Mouse (Mus musculus) CH12.LX (cell line): ENCODE data around the gene Tenm1. TPM values are rescaled to one million over a fixed set of nuclear protein-coding genes. Genes with fewer than 3 reads are reported as not detected.

Experiments used
- DNase-seq: peaks from one replicate; pipeline ENCODE4 v3.0.0-alpha.2; 2013; ENCODE audit errors: extremely low read depth
- H3K27ac ChIP-seq: 2 replicates; pipeline ENCODE4 v1.5.1; 2012; ENCODE audit warnings: low read depth, mild to moderate bottlenecking, control low read depth, moderate library complexity; ENCODE audit not compliant: insufficient read depth
- H3K27me3 ChIP-seq: replicated peaks from 2 replicates; pipeline ENCODE3; 2012; ENCODE audit warnings: inconsistent platforms
- H3K36me3 ChIP-seq, 2 experiments: replicated peaks in 1 of 2; 2 replicates each; pipeline versions ENCODE3 to v1.6.1; 2012; ENCODE audit warnings: inconsistent platforms in 1 of 2, low read length in 1 of 2, mild to moderate bottlenecking in 1 of 2, mixed read lengths in 1 of 2, moderate library complexity in 1 of 2; ENCODE audit not compliant: control insufficient read depth in 1 of 2, insufficient read depth in 1 of 2
- H3K4me1 ChIP-seq, 2 experiments: 2 replicates each; pipeline ENCODE4 v1.6.1; 2012; ENCODE audit warnings: inconsistent platforms in 1 of 2, moderate library complexity in 1 of 2; ENCODE audit not compliant: insufficient read depth in 2 of 2, control insufficient read depth in 1 of 2
- H3K4me2 ChIP-seq: 2 replicates; pipeline ENCODE4 v1.6.1; 2012; ENCODE audit warnings: low read depth, mild to moderate bottlenecking, control low read depth; ENCODE audit not compliant: poor library complexity, insufficient read depth, severe bottlenecking
- H3K4me3 ChIP-seq, 3 experiments: fragments of 150-350 bp in 1 of 3; sonication (generic) in 1 of 3; replicated peaks in 1 of 3; 2 replicates each; pipeline versions ENCODE3 to v1.5.1; 2011 to 2012; ENCODE audit warnings: low read depth in 2 of 3, low read length in 2 of 3, mild to moderate bottlenecking in 2 of 3, moderate library complexity in 2 of 3, control low read depth in 1 of 3, improper control_type of control experiment in 1 of 3, inconsistent platforms in 1 of 3, mixed read lengths in 1 of 3; ENCODE audit not compliant: poor library complexity in 1 of 3
- H3K79me2 ChIP-seq: replicated peaks from 2 replicates; pipeline ENCODE4 v1.6.1; 2012; ENCODE audit warnings: mild to moderate bottlenecking, moderate library complexity; ENCODE audit not compliant: control insufficient read depth, poor library complexity, insufficient read depth, severe bottlenecking; ENCODE audit errors: extremely low read depth
- H3K9ac ChIP-seq: 2 replicates; pipeline ENCODE4 v1.6.1; 2012; ENCODE audit warnings: low read depth, mild to moderate bottlenecking, control low read depth, moderate library complexity; ENCODE audit not compliant: insufficient read depth
- H3K9me3 ChIP-seq: replicated peaks from 2 replicates; pipeline ENCODE3; 2012; ENCODE audit warnings: low read length, inconsistent platforms, mixed read lengths
- BHLHE40 ChIP-seq: IDR thresholded peaks from 2 replicates; pipeline ENCODE4 v1.6.1; 2011; ENCODE audit warnings: mild to moderate bottlenecking, low read depth, low read length, improper control_type of control experiment
- CHD1 ChIP-seq: IDR thresholded peaks from 2 replicates; pipeline ENCODE4 v1.6.1; 2012; ENCODE audit warnings: low read depth, low read length, improper control_type of control experiment, inconsistent platforms
- CTCF ChIP-seq, 2 experiments: IDR thresholded peaks in 1 of 2; conservative IDR thresholded peaks in 1 of 2; 2 replicates each; pipeline ENCODE4 v1.5.1; 2011 to 2012; ENCODE audit warnings: low read depth in 2 of 2, low read length in 2 of 2, improper control_type of control experiment in 1 of 2, inconsistent platforms in 1 of 2, mild to moderate bottlenecking in 1 of 2, moderate library complexity in 1 of 2
- ETS1 ChIP-seq: conservative IDR thresholded peaks from 2 replicates; pipeline ENCODE4 v1.6.1; 2012; ENCODE audit warnings: low read depth, mild to moderate bottlenecking, inconsistent platforms, low read length, improper control_type of control experiment, moderate library complexity
- HCFC1 ChIP-seq: IDR thresholded peaks from 2 replicates; pipeline ENCODE4 v1.6.1; 2012; ENCODE audit warnings: low read depth, mild to moderate bottlenecking, inconsistent platforms, low read length, improper control_type of control experiment
- KAT2A ChIP-seq: IDR thresholded peaks from 2 replicates; pipeline ENCODE4 v1.6.1; 2012; ENCODE audit warnings: low read length, improper control_type of control experiment, inconsistent platforms; ENCODE audit not compliant: insufficient replicate concordance
- MAFK ChIP-seq: IDR thresholded peaks from 2 replicates; pipeline ENCODE4 v1.6.1; 2011; ENCODE audit warnings: low read length, improper control_type of control experiment; ENCODE audit not compliant: insufficient replicate concordance
- MAX ChIP-seq: IDR thresholded peaks from 2 replicates; pipeline ENCODE4 v1.6.1; 2011; ENCODE audit warnings: low read length, improper control_type of control experiment
- MEF2A ChIP-seq: IDR thresholded peaks from 2 replicates; pipeline ENCODE4 v1.6.1; 2014; ENCODE audit warnings: low read depth, mild to moderate bottlenecking, inconsistent platforms, low read length, improper control_type of control experiment, borderline replicate concordance
- MXI1 ChIP-seq: IDR thresholded peaks from 2 replicates; pipeline ENCODE4 v1.6.1; 2011; ENCODE audit warnings: mild to moderate bottlenecking, low read depth, low read length, improper control_type of control experiment
- RCOR1 ChIP-seq: conservative IDR thresholded peaks from 2 replicates; pipeline ENCODE4 v1.6.1; 2012; ENCODE audit warnings: low read depth, mild to moderate bottlenecking, inconsistent platforms, low read length, improper control_type of control experiment
- UBTF ChIP-seq: IDR thresholded peaks from 2 replicates; pipeline ENCODE4 v1.6.1; 2012; ENCODE audit warnings: low read depth, mild to moderate bottlenecking, inconsistent platforms, low read length, improper control_type of control experiment, moderate library complexity
- USF1 ChIP-seq: IDR thresholded peaks from 2 replicates; pipeline ENCODE4 v1.6.1; 2014; ENCODE audit warnings: low read depth, mild to moderate bottlenecking, inconsistent platforms, low read length, improper control_type of control experiment
- USF2 ChIP-seq: conservative IDR thresholded peaks from 2 replicates; pipeline ENCODE4 v1.6.1; 2011; ENCODE audit warnings: low read depth, low read length, improper control_type of control experiment
- ZC3H11A ChIP-seq: IDR thresholded peaks from 2 replicates; pipeline ENCODE4 v1.6.1; 2012; ENCODE audit warnings: low read depth, mild to moderate bottlenecking, inconsistent platforms, low read length, improper control_type of control experiment
- ZKSCAN1 ChIP-seq: IDR thresholded peaks from 2 replicates; pipeline ENCODE4 v1.6.1; 2012; ENCODE audit warnings: low read depth, inconsistent platforms, low read length, improper control_type of control experiment, borderline replicate concordance
- dilution Hi-C: fragments of 300-500 bp; cut with MboI; formaldehyde crosslinking; loops from 2 replicates; pipeline ENCODE4 v1.14.3; 2020; ENCODE audit warnings: low sequenced_read_pairs; ENCODE audit not compliant: extremely low pct_unique_long_range_greater_than_20kb, extremely low pct_ligation_motif_present
- in situ Hi-C: fragments of 300-500 bp; cut with MboI; formaldehyde crosslinking; loops from 3 replicates; pipeline ENCODE4 v1.14.3; 2019; ENCODE audit warnings: low sequenced_read_pairs, low pct_ligation_motif_present, low pct_unique_long_range_greater_than_20kb, mixed read lengths
- polyA plus RNA-seq: library from polyadenylated mRNA; unstranded; fragments of >175 nt; gene quantifications from 2 replicates; pipeline ENCODE4 v1.2.1, GENCODE M21; 2012; ENCODE audit warnings: low read depth; ENCODE audit not compliant: insufficient read length
- total RNA-seq, 2 experiments: library from RNA; depleted of rRNA; stranded (reverse); fragments of 300-350 nt in 1 of 2; fragments of >200 nt in 1 of 2; gene quantifications; 2 replicates each; pipeline ENCODE4 v1.2.3; 2012 to 2014

Tenm1 gene
- total and polyA plus RNA-seq, 3 experiments: 0.20 TPM; not detected in 2

GRCm38 (mm10) chrX:43202249-43202783, 226.6 kb downstream of the Tenm1 start:
- Histone ChIP-seq H3K4me3 (no peak overlapping the region), H3K4me1 (no peaks in the 10 kb centered on the region), H3K27ac (no peak overlapping the region), H3K36me3 (no peaks in the 10 kb centered on the region)
- dilution Hi-C loops: no loop called here
- no peak for TF ChIP-seq MAX
- no peak for TF ChIP-seq RCOR1
- TF ChIP-seq UBTF: no peak
- TF ChIP-seq MAFK: no peak
- no peak for TF ChIP-seq HCFC1
- no peak for TF ChIP-seq CHD1
- no peak for TF ChIP-seq ZC3H11A
- TF ChIP-seq, all 38 proteins: peak for 0
- H3K79me2 ChIP-seq: no peaks in the 10 kb centered on the region
- in situ Hi-C loops: no loop called here
- no peak for DNase-seq
- no peaks in the 10 kb centered on the region for H3K27me3 ChIP-seq
- no peak overlapping the region for H3K4me2 ChIP-seq
- no peaks in the 10 kb centered on the region for H3K9me3 ChIP-seq
- no peak overlapping the region for H3K9ac ChIP-seq

- no peaks in the 10 kb centered on the region for H3K9me3 ChIP-seq
- H3K4me2 ChIP-seq: no peak overlapping the region
- H3K4me1 ChIP-seq: no peaks in the 10 kb centered on the region
- TF ChIP-seq MXI1: no peak
- no peak for TF ChIP-seq ETS1
- TF ChIP-seq MEF2A: no peak
- no peak for TF ChIP-seq ZKSCAN1
- TF ChIP-seq, all 38 proteins: peak for 0
- dilution Hi-C loops: no loop called here
- in situ Hi-C loops: no loop called here
- Histone ChIP-seq H3K4me3 (no peak overlapping the region), H3K27ac (no peak overlapping the region), H3K27me3 (no peaks in the 10 kb centered on the region), H3K9ac (no peak overlapping the region), H3K36me3 (no peaks in the 10 kb centered on the region), H3K79me2 (no peaks in the 10 kb centered on the region)
- no peak for DNase-seq
Observed at GRCm38 (mm10) chrX:43182975-43183374, 246.0 kb downstream of the Tenm1 start.

GRCm38 (mm10) chrX:43151561-43151960, 277.4 kb downstream of the Tenm1 start:
- H3K36me3 ChIP-seq: no peaks in the 10 kb centered on the region
- no peak for TF ChIP-seq HCFC1
- TF ChIP-seq ZC3H11A: no peak
- no peak for TF ChIP-seq KAT2A
- no peak for TF ChIP-seq MXI1
- no peak for TF ChIP-seq CTCF (conservative IDR thresholded peaks at IDR 0.05 in 1 of 2, IDR thresholded peaks at IDR 0.05 in 1 of 2; ENCODE audit: low read depth in 2 of 2, low read length in 2 of 2)
- TF ChIP-seq BHLHE40: no peak
- TF ChIP-seq USF1: no peak
- TF ChIP-seq MAX: no peak
- TF ChIP-seq USF2: no peak
- in situ Hi-C loops: no loop called here

More at GRCm38 (mm10) chrX:43151561-43151960, 277.4 kb downstream of the Tenm1 start:
- no peak overlapping the region for H3K4me2 ChIP-seq
- H3K79me2 ChIP-seq: no peaks in the 10 kb centered on the region
- no peak overlapping the region for H3K9ac ChIP-seq
- H3K9me3 ChIP-seq: no peaks in the 10 kb centered on the region
- no peak overlapping the region for H3K27ac ChIP-seq
- no peak overlapping the region for H3K4me3 ChIP-seq
- DNase-seq: no peak
- H3K27me3 ChIP-seq: no peaks in the 10 kb centered on the region
- H3K4me1 ChIP-seq: no peaks in the 10 kb centered on the region
- dilution Hi-C loops: no loop called here
